Mouse (Mus musculus) E14TG2a.4 (cell line): Measurements from ENCODE around the gene Pex5l.

Source experiments
- CTCF ChIP-seq: conservative IDR thresholded peaks from 2 replicates; pipeline ENCODE4 v1.5.1; 2014; ENCODE audit warnings: low read length
- POU5F1 ChIP-seq: IDR thresholded peaks from 2 replicates; pipeline ENCODE4 v1.6.1; 2014; ENCODE audit warnings: low read length, borderline replicate concordance

GRCm38 (mm10) chr3:32991713-32992575 is 151.1 kb downstream of the Pex5l start:
- TF ChIP-seq CTCF, result no peak
- no peak for TF ChIP-seq POU5F1
